Mouse (Mus musculus) lung, postnatal 0 days (tissue): Measurements from ENCODE around the gene Aox3.

Experiments used
- CTCF ChIP-seq: IDR thresholded peaks from 2 replicates; pipeline ENCODE4 v1.5.1; 2016; ENCODE audit warnings: antibody characterized with exemption, mild to moderate bottlenecking
- EP300 ChIP-seq: IDR thresholded peaks from 2 replicates; pipeline ENCODE4 v1.6.1; 2016; ENCODE audit warnings: antibody characterized with exemption, mild to moderate bottlenecking, control low read depth

DNA sequence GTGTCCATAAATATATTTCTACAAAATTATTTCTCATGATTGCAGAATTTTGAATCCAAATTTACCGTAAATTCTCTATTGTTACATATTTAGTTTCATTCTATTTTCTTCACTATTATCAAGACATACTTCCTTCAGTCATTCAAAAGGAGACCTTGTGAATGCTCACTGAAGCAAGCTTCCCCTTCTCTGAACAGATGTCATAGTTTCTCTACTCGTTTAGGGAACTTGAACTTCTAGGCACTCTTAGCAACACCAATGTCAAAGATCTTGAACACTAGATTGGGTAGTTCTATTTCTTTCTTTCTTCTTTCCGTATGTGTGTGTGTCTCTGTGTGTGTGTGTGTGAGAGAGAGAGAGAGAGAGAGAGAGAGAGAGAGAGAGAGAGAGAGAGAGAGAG, 131.6 kb downstream of the Aox3 start:
- TF ChIP-seq EP300 (no peak), CTCF (no peak)
